Mouse (Mus musculus): Measurements from ENCODE around the gene Trappc1.

GRCm38 (mm10) chr11:69324749-69325148, 969 bp downstream of the Trappc1 start:
- TF ChIP-seq CTCF (conservative IDR thresholded peaks at IDR 0.05; ENCODE audit: low read length), result no peak
- no peak for TF ChIP-seq POU5F1 (IDR thresholded peaks at IDR 0.05; ENCODE audit: borderline replicate concordance, low read length)
- TF ChIP-seq NANOG (IDR thresholded peaks at IDR 0.05; ENCODE audit: borderline replicate concordance, low read length), result no peak
